Mouse (Mus musculus) adrenal gland, postnatal 25 days (tissue): Measurements from ENCODE around the gene Itsn2. TPM values are rescaled to one million over a fixed set of nuclear protein-coding genes. Genes with fewer than 3 reads are reported as not detected.
"Not testable (repeated sequence)": the region's sequence is repeated elsewhere in the genome, so short reads cannot be mapped to it uniquely, and the experiment has no call there.

ENCODE experiments used
- DNase-seq: peaks from one replicate; pipeline ENCODE4 v3.0.0; 2021; ENCODE audit warnings: mixed read lengths
- total RNA-seq: library from RNA; stranded (reverse); gene quantifications from 2 replicates; pipeline ENCODE4 v1.2.3, GENCODE M21; 2021

Gene Itsn2
- total RNA-seq, 1 experiment from 2014 or later = 63.3 TPM

DNA sequence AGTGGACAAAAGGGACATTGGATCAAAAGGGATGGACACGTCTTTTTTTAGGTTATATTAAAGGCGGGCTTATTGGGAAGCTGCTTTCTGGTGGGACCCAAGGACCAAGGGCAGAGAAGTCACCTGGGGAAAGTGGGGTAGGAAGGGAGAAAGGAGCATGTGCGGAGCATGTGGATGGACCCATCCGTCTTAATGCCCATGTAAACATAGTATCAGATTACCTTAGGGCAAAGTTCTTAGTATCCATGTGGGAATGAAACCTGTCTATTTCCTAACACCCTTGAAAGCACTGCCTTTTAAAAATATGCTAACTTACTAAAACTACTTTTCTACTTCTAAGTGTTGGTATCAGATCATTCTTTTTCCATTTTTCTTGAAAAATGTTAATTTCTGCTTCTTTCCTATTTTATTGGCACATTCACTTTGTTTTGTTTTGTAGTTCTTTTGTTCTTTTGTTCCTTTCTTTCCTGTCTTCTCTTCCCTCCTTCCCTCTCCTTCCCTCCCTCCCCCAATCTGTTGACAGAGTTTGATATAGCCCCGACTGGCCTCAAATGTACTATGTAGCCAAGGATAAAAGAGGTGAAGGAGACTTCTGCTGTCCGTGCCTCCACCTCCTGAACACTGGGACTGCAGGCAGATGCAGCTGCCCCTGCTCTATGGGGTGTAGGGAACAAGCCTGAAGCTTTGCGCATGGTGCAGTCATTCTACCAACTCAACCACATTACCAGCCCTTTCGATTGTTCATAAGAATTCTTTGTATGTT is 6.4 kb downstream of the Itsn2 start:
- no peak for DNase-seq

DNA sequence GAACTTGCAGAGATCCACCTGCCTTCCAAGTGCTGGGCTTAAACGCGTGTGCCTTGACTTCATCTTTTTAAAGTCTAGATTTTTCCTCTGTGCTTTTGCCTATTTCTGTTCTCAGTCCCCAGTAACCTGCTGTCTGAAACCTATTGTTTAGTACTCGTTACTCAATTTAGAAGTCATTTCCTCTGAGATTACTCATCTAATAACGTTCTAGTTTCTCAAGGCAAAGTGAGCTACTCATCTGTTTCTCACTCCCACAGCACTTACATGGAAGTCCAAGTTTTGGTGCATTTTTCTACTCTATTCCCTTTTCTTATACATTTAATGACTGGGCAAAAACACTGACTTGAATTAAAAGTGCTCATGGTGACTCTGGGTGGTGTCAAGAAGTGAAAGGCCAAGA is 7.3 kb downstream of the Itsn2 start:
- no peak for DNase-seq

- no peak for DNase-seq
These were observed 14.2 kb downstream of the Itsn2 start for GRCm38 (mm10) chr12:4606625-4607024.

GRCm38 (mm10) chr12:4614722-4615121 is 22.3 kb downstream of the Itsn2 start:
- DNase-seq = no peak

GRCm38 (mm10) chr12:4624201-4624600 is 31.8 kb downstream of the Itsn2 start:
- no peak for DNase-seq

DNA sequence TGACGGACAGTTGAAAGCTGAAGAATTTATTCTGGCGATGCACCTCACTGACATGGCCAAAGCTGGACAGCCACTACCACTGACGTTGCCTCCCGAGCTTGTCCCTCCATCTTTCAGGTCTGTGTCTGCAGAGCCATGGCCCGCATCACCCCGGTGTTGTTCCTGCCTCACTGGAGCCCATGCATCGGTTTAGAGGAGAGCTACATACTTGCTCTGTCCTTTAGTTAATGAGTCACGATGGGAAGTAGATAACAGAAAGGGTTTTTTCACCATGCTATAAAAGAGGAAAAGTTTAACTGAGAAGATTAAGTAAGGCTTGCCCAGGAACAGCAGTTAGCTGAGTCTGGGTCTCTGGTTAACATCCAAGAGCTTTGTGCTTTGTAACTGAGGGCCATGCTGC is 40.5 kb downstream of the Itsn2 start:
- DNase-seq = no peak

DNA sequence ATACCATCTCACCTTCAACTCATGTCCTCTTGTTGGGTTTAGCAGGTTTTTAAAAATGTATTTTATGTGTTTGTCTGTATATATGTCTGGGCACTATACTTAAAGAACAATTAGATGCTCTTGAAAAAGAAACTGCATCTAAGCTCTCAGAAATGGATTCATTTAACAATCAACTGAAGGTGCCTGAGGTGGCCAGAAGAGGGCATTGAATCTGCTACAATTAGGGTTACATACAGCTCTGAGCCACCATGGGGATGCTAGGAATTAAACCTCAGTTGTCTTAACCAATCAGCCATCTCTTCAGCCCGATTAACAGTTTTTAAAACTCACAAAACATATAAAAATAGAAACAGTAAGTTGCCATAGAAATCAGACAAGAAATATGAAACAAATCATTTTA is 46.0 kb downstream of the Itsn2 start:
- no peak for DNase-seq

DNA sequence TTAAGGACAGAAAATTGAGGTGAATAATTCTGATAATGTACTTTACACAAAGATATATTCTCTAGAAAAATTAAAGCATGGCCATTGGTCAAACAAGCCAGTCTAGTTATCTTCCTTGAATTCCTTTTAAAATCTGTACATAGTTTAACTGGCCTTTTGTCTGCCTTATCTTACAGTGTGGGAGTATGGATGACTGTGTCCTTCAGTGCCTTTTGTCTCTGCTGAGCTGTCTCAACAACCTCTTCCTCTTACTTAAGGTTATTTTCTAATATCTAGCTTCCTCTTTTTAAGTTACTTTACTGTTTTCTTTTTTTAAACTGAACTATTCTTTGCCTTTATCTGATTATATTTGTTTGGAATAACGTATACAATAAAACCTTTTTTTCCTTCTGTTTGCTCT is 48.3 kb downstream of the Itsn2 start:
- DNase-seq = no peak

GRCm38 (mm10) chr12:4656813-4657212 is 64.4 kb downstream of the Itsn2 start:
- DNase-seq = no peak

DNA sequence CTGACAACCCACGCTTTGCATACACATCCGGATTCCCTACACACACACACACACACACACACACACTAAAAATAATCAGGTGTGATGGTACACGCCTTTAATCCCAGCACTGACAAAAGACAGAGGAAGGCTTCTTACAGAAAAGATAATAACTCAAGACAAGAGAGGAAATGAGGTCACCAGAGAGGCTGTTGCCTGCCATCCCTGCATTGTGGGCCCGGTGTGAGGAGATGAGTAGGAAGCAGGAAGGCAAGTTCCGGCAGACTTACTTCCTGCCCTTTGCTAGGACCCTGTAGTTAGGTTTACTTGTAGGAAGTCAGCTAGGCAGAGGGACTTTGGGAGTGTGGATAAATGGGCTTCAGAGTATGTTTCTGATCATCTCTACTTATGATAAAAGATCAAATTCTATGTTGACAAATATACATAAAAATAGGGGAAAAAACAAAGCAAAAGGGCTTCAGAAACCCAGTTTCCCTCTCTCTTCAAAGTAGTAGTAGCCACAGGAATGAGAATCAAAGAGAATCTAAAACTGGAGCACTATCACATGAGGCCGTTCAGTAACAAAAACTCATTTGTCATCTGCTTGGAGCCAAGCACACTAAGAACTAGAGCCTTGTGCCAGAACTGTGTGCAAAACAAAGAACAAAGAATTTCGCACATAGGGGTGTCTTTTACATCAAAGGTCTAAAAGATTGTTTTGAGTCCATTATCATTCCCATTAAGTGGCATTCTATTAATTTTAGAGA is 72.7 kb downstream of the Itsn2 start:
- no peak for DNase-seq

DNA sequence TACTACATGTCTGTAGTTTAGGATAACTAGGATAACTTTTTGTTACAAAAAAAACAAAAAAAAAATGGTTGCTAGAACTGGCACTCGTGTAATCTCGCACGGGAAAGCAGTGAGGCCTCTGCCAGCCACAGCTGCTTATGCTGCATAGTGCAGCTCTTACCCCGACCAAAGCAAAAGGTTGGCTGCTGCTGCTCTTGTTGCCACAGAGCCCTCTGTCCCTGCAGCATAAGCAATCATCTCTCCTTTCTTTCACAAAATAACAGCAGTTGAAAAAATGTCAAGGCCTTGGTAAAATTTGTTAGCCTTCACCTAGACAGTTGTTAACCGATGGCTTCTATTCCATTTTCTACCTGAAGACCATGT is 73.2 kb downstream of the Itsn2 start:
- DNase-seq = no peak

- DNase-seq = no peak
These were observed 83.9 kb downstream of the Itsn2 start for GRCm38 (mm10) chr12:4676336-4676735.

DNA sequence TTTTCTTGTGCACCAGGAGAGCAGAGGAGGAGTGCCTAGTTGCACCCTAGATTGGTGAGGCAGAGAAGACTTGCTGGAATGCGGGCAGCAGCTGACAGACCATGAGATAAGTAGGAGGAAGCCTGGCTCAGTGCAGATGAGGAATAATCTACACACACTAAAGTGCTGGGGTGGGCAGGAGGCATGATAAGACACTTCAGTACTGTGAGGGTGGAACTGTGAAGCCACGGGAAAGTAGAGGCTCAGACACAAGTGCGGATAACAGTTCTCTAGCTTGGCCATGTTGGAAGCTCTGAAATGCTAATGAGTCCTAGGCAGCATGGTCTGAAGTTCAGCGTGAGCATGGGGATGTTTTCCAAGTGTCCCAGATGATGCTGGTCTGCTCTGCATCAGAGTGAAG is 87.5 kb downstream of the Itsn2 start:
- DNase-seq = no peak

GRCm38 (mm10) chr12:4685441-4685840 is 93.0 kb downstream of the Itsn2 start:
- DNase-seq = no peak

DNA sequence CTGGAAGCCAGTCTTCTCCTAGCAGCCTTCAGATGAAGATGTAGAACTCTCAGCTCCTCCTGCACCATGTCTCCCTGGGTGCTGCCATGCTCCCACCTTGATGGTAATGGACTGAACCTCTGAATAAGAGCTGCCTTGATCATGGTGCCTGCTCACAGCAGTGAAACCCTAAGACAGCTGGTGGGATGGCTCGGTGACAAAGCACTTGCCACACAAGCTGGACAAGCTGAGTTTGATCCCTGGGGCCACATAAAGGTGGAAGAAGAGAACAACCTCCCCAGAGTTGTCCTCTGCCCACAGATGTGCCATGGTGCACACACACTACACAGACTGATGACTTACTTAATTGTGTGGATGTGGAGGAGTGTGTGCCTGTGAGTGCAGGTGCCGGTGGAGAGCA is 95.9 kb downstream of the Itsn2 start:
- DNase-seq = no peak

GRCm38 (mm10) chr12:4689341-4689740 is 96.9 kb downstream of the Itsn2 start:
- DNase-seq = no peak

- DNase-seq = no peak
These were observed 98.8 kb downstream of the Itsn2 start for GRCm38 (mm10) chr12:4691193-4691592.

DNA sequence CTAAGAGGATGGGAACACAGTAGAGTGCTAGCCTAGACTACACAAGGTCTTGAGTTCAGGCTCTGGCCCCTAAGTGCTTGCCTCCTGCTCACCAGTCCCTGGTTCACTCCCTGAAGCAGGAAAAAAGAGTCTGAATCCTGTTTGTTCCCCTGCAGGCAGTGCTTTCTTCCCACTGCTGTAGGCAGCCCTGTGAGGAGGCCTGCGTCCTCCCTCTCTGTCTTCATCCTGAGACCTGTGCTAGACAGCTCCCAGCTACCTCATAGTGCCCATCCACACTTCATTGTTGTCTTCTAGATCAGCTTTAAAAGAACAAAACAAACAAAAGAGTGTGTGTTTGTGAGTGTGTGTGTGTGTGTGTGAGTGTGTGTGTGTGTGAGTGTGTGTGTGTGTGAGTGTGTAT is 102.1 kb downstream of the Itsn2 start:
- no peak for DNase-seq

GRCm38 (mm10) chr12:4705626-4706025 is 113.2 kb downstream of the Itsn2 start:
- DNase-seq = not testable (repeated sequence)

GRCm38 (mm10) chr12:4706175-4706574 is 113.7 kb downstream of the Itsn2 start:
- no peak for DNase-seq

GRCm38 (mm10) chr12:4706901-4707300 is 114.5 kb downstream of the Itsn2 start:
- DNase-seq = no peak

GRCm38 (mm10) chr12:4707488-4708017 is 115.1 kb downstream of the Itsn2 start:
- no peak for DNase-seq

- no peak for DNase-seq
These were observed 115.9 kb downstream of the Itsn2 start for GRCm38 (mm10) chr12:4708296-4708695.
